Mouse (Mus musculus): ENCODE results near the gene Slco1a4. TPM values are rescaled to one million over a fixed set of nuclear protein-coding genes. Genes with fewer than 3 reads are reported as not detected.

Gene Slco1a4
- not detected for polyA plus RNA-seq (2017; shearing (Covaris generic))

GRCm38 (mm10) chr6:141856085-141856484, at the start of gene Slco1a4:
Gene Slco1a4 (minus strand): TSS chr6:141856199.

GRCm38 (mm10) chr6:141773710-141774109, 82.3 kb downstream of the Slco1a4 start, which contains the start of gene Gm5724:
Gene Gm5724 (minus strand): TSS chr6:141773810.

Other genes with a start within 250 kb of the Slco1a4 start
- not detected for gene Slco1b2, start 226.7 kb downstream of the Slco1a4 start, polyA plus RNA-seq (2017; shearing (Covaris generic))
- gene Gm5724, start 82.4 kb downstream of the Slco1a4 start, polyA plus RNA-seq (2017; shearing (Covaris generic)): not detected
- not detected for gene Slco1a1, start 90.8 kb upstream of the Slco1a4 start, polyA plus RNA-seq (2017; shearing (Covaris generic))
- not detected for gene Gm6614, start 155.2 kb upstream of the Slco1a4 start, polyA plus RNA-seq (2017; shearing (Covaris generic))

Data from activated CD4-positive, CD25-positive, alpha-beta regulatory T cell, adult 9 weeks (primary cell).